Mouse (Mus musculus) G1E (cell line): ENCODE measurements around the gene Pfn3.

ENCODE experiments used
- CTCF ChIP-seq: IDR thresholded peaks from 2 replicates; pipeline ENCODE4 v1.5.1; 2012; ENCODE audit warnings: low read depth, low read length, inconsistent platforms, mixed read lengths
- POLR2AphosphoS5 ChIP-seq: IDR thresholded peaks from 2 replicates; pipeline ENCODE4 v1.6.1; 2012; ENCODE audit warnings: low read depth, low read length, inconsistent platforms; ENCODE audit not compliant: insufficient replicate concordance
- TAL1 ChIP-seq: conservative IDR thresholded peaks from 2 replicates; pipeline ENCODE4 v1.6.1; 2012; ENCODE audit warnings: low read depth, low read length, inconsistent platforms, mixed read lengths

DNA sequence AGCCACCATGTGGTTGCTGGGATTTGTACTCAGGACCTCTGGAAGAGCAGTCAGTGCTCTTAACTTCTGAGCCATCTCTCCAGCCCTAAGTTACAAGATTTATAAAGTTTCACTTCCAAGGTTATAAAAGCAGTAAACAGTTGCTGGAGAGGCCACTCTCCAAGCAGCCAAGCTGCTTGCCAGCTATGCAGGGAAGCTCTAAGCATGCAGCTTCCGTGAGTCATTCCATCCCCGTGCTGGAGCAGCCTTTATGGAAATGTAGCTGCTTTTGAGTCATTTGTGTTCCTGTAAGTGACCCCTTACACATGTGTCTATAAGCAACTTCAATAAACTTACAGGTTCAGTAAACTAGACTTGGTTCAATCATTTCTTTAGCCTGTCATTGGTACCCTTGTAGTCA, 15.5 kb upstream of the Pfn3 start:
- TF ChIP-seq CTCF, result no peak
- TF ChIP-seq TAL1, result no peak
- no peak for TF ChIP-seq POLR2AphosphoS5
